Mouse (Mus musculus) myocyte (in vitro differentiated cells): ENCODE results near the gene Rcan2.

Experiments
- CEBPB ChIP-seq: IDR thresholded peaks from 2 replicates; pipeline ENCODE4 v1.6.1; 2011; ENCODE audit warnings: mild to moderate bottlenecking, moderate library complexity; ENCODE audit not compliant: poor library complexity, insufficient read depth, severe bottlenecking
- E2F4 ChIP-seq: IDR thresholded peaks from one replicate; pipeline ENCODE4 v1.6.1; 2011; ENCODE audit warnings: mild to moderate bottlenecking, control low read depth, moderate library complexity; ENCODE audit not compliant: insufficient read depth
- MAX ChIP-seq: IDR thresholded peaks from one replicate; pipeline ENCODE4 v1.6.1; 2011; ENCODE audit warnings: low read depth, mild to moderate bottlenecking, control low read depth
- MYOD1 ChIP-seq, 3 experiments: IDR thresholded peaks; one replicate each; pipeline ENCODE4 v1.6.1; 2011; ENCODE audit warnings: control low read depth in 2 of 3, low read depth in 2 of 3, mild to moderate bottlenecking in 2 of 3, moderate library complexity in 1 of 3; ENCODE audit not compliant: insufficient read length in 2 of 3, control insufficient read depth in 1 of 3
- POLR2A ChIP-seq: IDR thresholded peaks from one replicate; pipeline ENCODE4 v1.6.1; 2011; ENCODE audit warnings: low read depth, mild to moderate bottlenecking, control low read depth, moderate library complexity; ENCODE audit not compliant: insufficient read length
- POLR2AphosphoS2 ChIP-seq: IDR thresholded peaks from one replicate; pipeline ENCODE4 v1.6.1; 2011; ENCODE audit warnings: low read depth, control low read depth; ENCODE audit not compliant: insufficient read length
- SRF ChIP-seq: IDR thresholded peaks from one replicate; pipeline ENCODE4 v1.6.1; 2011; ENCODE audit warnings: low read depth; ENCODE audit not compliant: control insufficient read depth, insufficient read length
- TCF12 ChIP-seq: IDR thresholded peaks from one replicate; pipeline ENCODE4 v1.6.1; 2011; ENCODE audit warnings: mild to moderate bottlenecking, control low read depth; ENCODE audit not compliant: poor library complexity, insufficient read depth, severe bottlenecking
- TCF3 ChIP-seq: IDR thresholded peaks from one replicate; pipeline ENCODE4 v1.6.1; 2011; ENCODE audit warnings: low read depth, control low read depth; ENCODE audit not compliant: insufficient read length
- USF1 ChIP-seq: IDR thresholded peaks from one replicate; pipeline ENCODE4 v1.6.1; 2011; ENCODE audit warnings: low read depth, mild to moderate bottlenecking, control low read depth, moderate library complexity

DNA sequence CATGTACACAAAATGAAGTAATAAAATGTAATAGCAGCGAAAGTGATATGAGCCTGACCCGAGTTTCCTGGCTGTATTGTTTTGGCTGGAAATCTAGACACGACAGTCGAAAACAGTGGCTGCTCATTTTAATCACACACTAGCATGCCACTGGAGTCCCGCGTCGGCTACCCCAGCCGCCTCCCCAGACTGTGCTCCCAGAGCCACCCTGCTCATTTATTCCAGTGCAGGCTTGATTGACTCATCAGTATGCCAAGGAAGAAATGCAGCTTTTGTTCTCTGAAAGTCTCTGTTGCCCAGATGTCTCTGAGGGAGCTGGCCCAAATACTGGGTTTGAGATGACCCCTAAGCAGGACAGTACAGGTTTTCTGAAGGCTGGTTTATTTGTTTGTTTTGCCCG, 132.9 kb downstream of the Rcan2 start:
- no peak for TF ChIP-seq POLR2A
- no peak for TF ChIP-seq USF1
- TF ChIP-seq TCF12, result no peak
- no peak for TF ChIP-seq MYOD1 (IDR thresholded peaks at IDR 0.05; ENCODE audit: control insufficient read depth in 1 of 3, insufficient read length in 2 of 3, low read depth in 2 of 3)
- no peak for TF ChIP-seq E2F4
- no peak for TF ChIP-seq POLR2AphosphoS2
- no peak for TF ChIP-seq MAX
- TF ChIP-seq TCF3, result no peak
- no peak for TF ChIP-seq SRF
- no peak for TF ChIP-seq CEBPB
